In the genomic region with DNA sequence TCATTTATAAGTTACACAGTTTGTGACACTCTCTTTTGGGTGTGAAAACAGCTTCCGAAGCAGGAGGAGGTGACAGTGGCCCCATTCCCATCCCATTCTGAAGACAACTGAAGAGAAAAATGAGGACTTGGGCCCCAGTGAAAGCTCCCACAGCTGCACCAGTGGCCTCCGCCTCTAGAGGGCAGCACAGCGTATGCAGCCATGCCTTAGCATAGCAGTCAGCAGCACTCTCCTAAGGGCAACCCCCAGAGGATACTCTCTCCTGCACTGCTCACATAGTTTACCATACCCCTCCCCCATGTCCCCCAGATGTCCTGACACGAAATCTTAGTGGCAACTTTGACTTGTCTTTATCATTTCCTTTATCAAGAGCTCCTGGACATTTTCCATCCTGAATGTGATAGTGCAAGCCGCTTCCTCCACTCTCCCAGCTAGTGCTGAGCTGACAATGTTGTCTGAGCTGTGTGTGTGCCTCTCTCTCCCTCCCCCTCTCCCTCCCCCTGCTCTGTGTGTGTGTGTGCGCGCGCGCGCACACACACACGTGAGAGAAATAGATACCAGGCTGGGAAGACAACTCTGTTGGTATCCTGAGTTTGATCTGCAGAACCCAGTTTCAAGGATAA, we compare ENCODE assay signal across 8 mouse cellular contexts. TPM values are rescaled to one million over a fixed set of nuclear protein-coding genes. Genes with fewer than 3 reads are reported as not detected.
A peak's percentile ranks its signal among the peaks of the same experiment; 100 is the strongest.
DNase-seq lines count a peak whose midpoint lies in the region; ATAC-seq and TF ChIP-seq lines count a peak whose summit lies in the region.

No protein-coding gene starts in this region.

- TF ChIP-seq CTCF in gastrocnemius, adult 2 months (IDR thresholded peaks at IDR 0.05) = no peak; the same call in 1 of the 2 replicates
- peak; percentile 92 for TF ChIP-seq CTCF in hindbrain, postnatal 0 days (IDR thresholded peaks at IDR 0.05; ENCODE audit: low read depth)

- 12% methylated on average over 11 of the region's 11 CpGs for WGBS in hindbrain, postnatal 0 days

- ATAC-seq in hindbrain, postnatal 0 days = peak; percentile 95
- ATAC-seq in megakaryocyte, adult 5-6 weeks (ENCODE audit: poor library complexity, severe bottlenecking) = peak; percentile 99

- H3K9ac ChIP-seq in hindbrain, postnatal 0 days (replicated peaks; ENCODE audit: low read length) = no peak overlapping the region

- H3K4me3 ChIP-seq in gastrocnemius, adult 2 months = no peak overlapping the region
- H3K4me3 ChIP-seq in hindbrain, postnatal 0 days (ENCODE audit: low read length) = no peak overlapping the region

- H3K9me3 ChIP-seq in hindbrain, postnatal 0 days (ENCODE audit: low read length) = no peaks in the 10 kb centered on the region

- no peaks in the 10 kb centered on the region for H3K27me3 ChIP-seq in hindbrain, postnatal 0 days (ENCODE audit: insufficient read depth, low read length)

- DNase-seq in T-cell, adult 2 months (ENCODE audit: low spot score) = peak; percentile 74
- peak; percentile 67 to 77 for DNase-seq in cerebellum, postnatal 4 days (ENCODE audit: low spot score in 2 of 2)
- DNase-seq in gastrocnemius, adult 2 months = peak; percentile 88
- peak; percentile 87 for DNase-seq in hindbrain, postnatal 0 days (ENCODE audit: low spot score)
- DNase-seq in left cerebral cortex, adult 18-20 months (ENCODE audit: low spot score in 2 of 2) = peak; percentile 84 to 94
- peak; percentile 85 to 90 for DNase-seq in right cerebral cortex, adult 2 months (ENCODE audit: low spot score in 2 of 2)
- peak; percentile 52 for DNase-seq in urinary bladder, postnatal 10 days (ENCODE audit: low spot score)

- H3K4me2 ChIP-seq in hindbrain, postnatal 0 days (ENCODE audit: low read depth, low read length) = peak overlapping the region; percentile 34

- H3K4me1 ChIP-seq in hindbrain, postnatal 0 days (ENCODE audit: insufficient read depth, low read length) = no peaks in the 10 kb centered on the region

- H3K27ac ChIP-seq in gastrocnemius, adult 2 months = no peak overlapping the region
- H3K27ac ChIP-seq in hindbrain, postnatal 0 days = no peak overlapping the region

- no peaks in the 10 kb centered on the region for H3K36me3 ChIP-seq in hindbrain, postnatal 0 days (ENCODE audit: insufficient read depth, low read length)

- intact Hi-C loops in gastrocnemius, adult 2 months (cut with DNase I) = loop anchor here (1.0 kb wide), 1 partner anchor 43 kb away; no protein-coding TSS in a partner anchor

RNA-seq across cellular contexts. Expression of gene Lim2, which starts 4.4 kb away (rescaled TPM):
- not detected for total RNA-seq in gastrocnemius, adult 2 months (2021)
- not detected in 2 replicates for total RNA-seq in hindbrain, postnatal 0 days (2014; rRNA removed)
- not detected in 2 replicates for polyA plus RNA-seq in hindbrain, postnatal 0 days (2015; fragmentation: Nextera tagmentation; extraction: Ambion mirVana)
- total RNA-seq in left cerebral cortex, adult 18-20 months (2021) = not detected
- total RNA-seq in megakaryocyte, adult 5-6 weeks (2015) = not detected in 2 replicates
- not detected in 2 replicates for total RNA-seq in megakaryocyte, adult 5-6 weeks (2017)

RNA-seq across cellular contexts. Expression of gene Nkg7, which starts 13.8 kb away (rescaled TPM):
- not detected for total RNA-seq in gastrocnemius, adult 2 months (2021)
- not detected in 2 replicates for total RNA-seq in hindbrain, postnatal 0 days (2014; rRNA removed)
- 0.28 TPM in 1 of 2 replicates, not detected in the other for polyA plus RNA-seq in hindbrain, postnatal 0 days (2015; fragmentation: Nextera tagmentation; extraction: Ambion mirVana)
- total RNA-seq in left cerebral cortex, adult 18-20 months (2021) = not detected
- 41.6 and 53.1 TPM in 2 replicates for total RNA-seq in megakaryocyte, adult 5-6 weeks (2015)
- 13.1 and 23.4 TPM in 2 replicates for total RNA-seq in megakaryocyte, adult 5-6 weeks (2017)

RNA-seq across cellular contexts. Expression of gene Siglecg, which starts 15.1 kb away (rescaled TPM):
- total RNA-seq in gastrocnemius, adult 2 months (2021) = not detected
- 0.22 TPM in 1 of 2 replicates, not detected in the other for total RNA-seq in hindbrain, postnatal 0 days (2014; rRNA removed)
- not detected in 2 replicates for polyA plus RNA-seq in hindbrain, postnatal 0 days (2015; fragmentation: Nextera tagmentation; extraction: Ambion mirVana)
- total RNA-seq in left cerebral cortex, adult 18-20 months (2021) = under 1 TPM in 1 of 2 experiments, not detected in 1; 0.23 TPM
- 13.9 and 14.7 TPM in 2 replicates for total RNA-seq in megakaryocyte, adult 5-6 weeks (2015)
- 11.1 and 12.3 TPM in 2 replicates for total RNA-seq in megakaryocyte, adult 5-6 weeks (2017)

RNA-seq across cellular contexts. Expression of gene Cldnd2, which starts 17.5 kb away (rescaled TPM):
- not detected for total RNA-seq in gastrocnemius, adult 2 months (2021)
- total RNA-seq in hindbrain, postnatal 0 days (2014; rRNA removed) = not detected in 2 replicates
- polyA plus RNA-seq in hindbrain, postnatal 0 days (2015; fragmentation: Nextera tagmentation; extraction: Ambion mirVana) = not detected in 2 replicates
- total RNA-seq in left cerebral cortex, adult 18-20 months (2021) = not detected
- total RNA-seq in megakaryocyte, adult 5-6 weeks (2015) = not detected in 2 replicates
- not detected in 2 replicates for total RNA-seq in megakaryocyte, adult 5-6 weeks (2017)

RNA-seq across cellular contexts. Expression of gene Etfb, which starts 20.8 kb away (rescaled TPM):
- total RNA-seq in gastrocnemius, adult 2 months (2021) = 100 to 1,000 TPM; 221 to 447 TPM
- 42.1 and 42.9 TPM in 2 replicates for total RNA-seq in hindbrain, postnatal 0 days (2014; rRNA removed)
- 148 and 149 TPM in 2 replicates for polyA plus RNA-seq in hindbrain, postnatal 0 days (2015; fragmentation: Nextera tagmentation; extraction: Ambion mirVana)
- 10 to 100 TPM; 59.0 to 64.5 TPM for total RNA-seq in left cerebral cortex, adult 18-20 months (2021)
- 128 and 130 TPM in 2 replicates for total RNA-seq in megakaryocyte, adult 5-6 weeks (2015)
- total RNA-seq in megakaryocyte, adult 5-6 weeks (2017) = 201 and 203 TPM in 2 replicates

Comparison
In these comparisons a context has a peak if more than half of its experiments do, and no peak if none do; other contexts are left out.
1. RNA of gene Nkg7, which starts 13.8 kb away (total RNA-seq): 13.1 to 53.1 TPM in megakaryocyte, adult 5-6 weeks; not detected in gastrocnemius, adult 2 months, not detected in hindbrain, postnatal 0 days and not detected in left cerebral cortex, adult 18-20 months; every median in the first group is over 10 times any median in the second.
2. Peak in every context shown above with its lines, with median percentiles within 50 percentile points of each other: DNase-seq.